Mouse (Mus musculus) ES-E14 (cell line): ENCODE measurements around the gene Vmn2r109. TPM values are rescaled to one million over a fixed set of nuclear protein-coding genes. Genes with fewer than 3 reads are reported as not detected.
"Not testable (repeated sequence)": the region's sequence is repeated elsewhere in the genome, so short reads cannot be mapped to it uniquely, and the experiment has no call there.

ENCODE experiments used
- DNase-seq: peaks from one replicate; pipeline ENCODE4 v3.0.0-alpha.2; 2013; ENCODE audit warnings: low read depth, low spot score
- H3K27ac ChIP-seq: 2 replicates; pipeline ENCODE4 v1.5.1; 2012; ENCODE audit warnings: low read depth, mild to moderate bottlenecking, low read length, moderate library complexity, mixed read lengths; ENCODE audit not compliant: poor library complexity, insufficient read depth, severe bottlenecking
- H3K36me3 ChIP-seq: 2 replicates; pipeline ENCODE4 v1.6.1; 2012; ENCODE audit warnings: mild to moderate bottlenecking, low read length, moderate library complexity, mixed read lengths; ENCODE audit not compliant: control insufficient read depth, poor library complexity, insufficient read depth, severe bottlenecking
- H3K4me1 ChIP-seq, 2 experiments: fragments of 150-350 bp in 1 of 2; sonication (generic) in 1 of 2; 2 replicates each; pipeline ENCODE4 v1.6.1; 2012; ENCODE audit warnings: low read length in 2 of 2, mild to moderate bottlenecking in 1 of 2, mixed read lengths in 1 of 2; ENCODE audit not compliant: control insufficient read depth in 2 of 2, insufficient read depth in 2 of 2, poor library complexity in 1 of 2
- H3K4me3 ChIP-seq, 2 experiments: fragments of 150-350 bp in 1 of 2; sonication (generic) in 1 of 2; 2 replicates each; pipeline ENCODE4 v1.5.1; 2012; ENCODE audit warnings: low read length in 2 of 2, low read depth in 1 of 2, mild to moderate bottlenecking in 1 of 2, mixed read lengths in 1 of 2; ENCODE audit not compliant: insufficient read depth in 1 of 2, poor library complexity in 1 of 2, severe bottlenecking in 1 of 2
- H3K9ac ChIP-seq: 2 replicates; pipeline ENCODE4 v1.6.1; 2012; ENCODE audit warnings: low read depth, mild to moderate bottlenecking, low read length, mixed read lengths; ENCODE audit not compliant: poor library complexity, insufficient read depth, severe bottlenecking
- H3K9me3 ChIP-seq: fragments of 150-350 bp; sonication (generic); 2 replicates; pipeline ENCODE4 v1.6.1; 2012; ENCODE audit warnings: low read depth, mild to moderate bottlenecking, low read length; ENCODE audit not compliant: control insufficient read depth, insufficient read depth
- CHD2 ChIP-seq: IDR thresholded peaks from 2 replicates; pipeline ENCODE4 v1.6.1; 2014; ENCODE audit warnings: mild to moderate bottlenecking, low read depth, low read length, inconsistent platforms
- HCFC1 ChIP-seq: IDR thresholded peaks from 2 replicates; pipeline ENCODE4 v1.6.1; 2012; ENCODE audit warnings: low read length, inconsistent platforms, borderline replicate concordance; ENCODE audit not compliant: insufficient read depth
- MAFK ChIP-seq: IDR thresholded peaks from 2 replicates; pipeline ENCODE4 v1.6.1; 2014; ENCODE audit warnings: mild to moderate bottlenecking, low read depth, low read length, inconsistent platforms; ENCODE audit not compliant: insufficient read depth
- ZC3H11A ChIP-seq: IDR thresholded peaks from 2 replicates; pipeline ENCODE4 v1.6.1; 2012; ENCODE audit warnings: low read depth, mild to moderate bottlenecking, inconsistent platforms, low read length, borderline replicate concordance
- ZNF384 ChIP-seq: IDR thresholded peaks from 2 replicates; pipeline ENCODE4 v1.6.1; 2012; ENCODE audit warnings: low read depth, low read length, inconsistent platforms
- in situ Hi-C, 2 experiments: fragments of 600-800 bp; cut with MboI; formaldehyde crosslinking; loops; one replicate each; pipeline ENCODE4 v1.15.1; 2025; ENCODE audit warnings: low sequenced_read_pairs in 2 of 2, inconsistent platforms in 1 of 2; ENCODE audit not compliant: unreplicated experiment in 2 of 2
- total RNA-seq: library from RNA; depleted of rRNA; stranded (reverse); fragments of 300-350 nt; gene quantifications from 2 replicates; pipeline ENCODE4 v1.2.3, GENCODE M21; 2012; rRNA removed

Gene Vmn2r109
- not detected in 2 replicates for total RNA-seq

GRCm38 (mm10) chr17:20564656-20565055, at the start of gene Vmn2r109:
Gene Vmn2r109 (minus strand): TSS chr17:20564756.
- H3K9me3 ChIP-seq, result no peaks in the 10 kb centered on the region
- H3K4me1 ChIP-seq, result no peaks in the 10 kb centered on the region
- no peak for TF ChIP-seq MAFK

GRCm38 (mm10) chr17:20596323-20596722, 31.8 kb upstream of the Vmn2r109 start, which contains the start of gene Vmn2r110:
Gene Vmn2r110 (minus strand): TSS chr17:20596423.
- H3K36me3 ChIP-seq, result no peaks in the 10 kb centered on the region
- no peaks in the 10 kb centered on the region for H3K9me3 ChIP-seq
- H3K4me3 ChIP-seq, result no peak within 1 kb of the TSS
- in situ Hi-C loops, result no loop called here
- H3K27ac ChIP-seq, result no peak within 1 kb of the TSS
- no peak within 1 kb of the TSS for H3K9ac ChIP-seq
- no peak for TF ChIP-seq MAFK
- TF ChIP-seq ZNF384, result no peak
- no peak for TF ChIP-seq ZC3H11A
- no peak for TF ChIP-seq HCFC1
- TF ChIP-seq CHD2, result no peak
- no peaks in the 10 kb centered on the region for H3K4me1 ChIP-seq
- no peak for DNase-seq

More at GRCm38 (mm10) chr17:20564656-20565055, at the start of gene Vmn2r109:
- no peak within 1 kb of the TSS for H3K9ac ChIP-seq
- no peak for DNase-seq
- H3K27ac ChIP-seq, result no peak within 1 kb of the TSS
- H3K4me3 ChIP-seq, result no peak within 1 kb of the TSS
- no peaks in the 10 kb centered on the region for H3K36me3 ChIP-seq
- in situ Hi-C loops, result no loop called here

- H3K9me3 ChIP-seq, DNase-seq, H3K27ac ChIP-seq, H3K4me3 ChIP-seq, in situ Hi-C loops, H3K9ac ChIP-seq, H3K4me1 ChIP-seq, H3K36me3 ChIP-seq: not testable (repeated sequence)
Observed at GRCm38 (mm10) chr17:20508247-20508646, 56.3 kb downstream of the Vmn2r109 start.

- DNase-seq, result no peak
- Histone ChIP-seq H3K4me1 (no peaks in the 10 kb centered on the region), H3K9ac (no peak within 1 kb of the TSS), H3K4me3 (no peak within 1 kb of the TSS), H3K36me3 (no peaks in the 10 kb centered on the region), H3K27ac (no peak within 1 kb of the TSS), H3K9me3 (no peaks in the 10 kb centered on the region)
- no peak for TF ChIP-seq ZC3H11A
- no peak for TF ChIP-seq ZNF384
- TF ChIP-seq HCFC1, result no peak
- TF ChIP-seq MAFK, result no peak
- no peak for TF ChIP-seq CHD2
- in situ Hi-C loops, result no loop called here
Observed at GRCm38 (mm10) chr17:20497858-20498257, 66.7 kb downstream of the Vmn2r109 start, which contains the start of gene Vmn1r225. Gene Vmn1r225 (plus strand): TSS chr17:20498158.

Other genes with a start within 250 kb of the Vmn2r109 start
- gene Vmn2r107, start 219.5 kb downstream of the Vmn2r109 start, total RNA-seq, result not detected in 2 replicates
- gene Vmn1r224, start 150.6 kb downstream of the Vmn2r109 start, total RNA-seq, result not detected in 2 replicates
- gene Vmn2r108, start 83.4 kb downstream of the Vmn2r109 start, total RNA-seq, result not detected in 2 replicates
- not detected in 2 replicates for gene Vmn1r225, start 66.6 kb downstream of the Vmn2r109 start, total RNA-seq
- gene Vmn2r110, start 31.7 kb upstream of the Vmn2r109 start, total RNA-seq, result not detected in 2 replicates
- gene Fpr-rs3, start 60.1 kb upstream of the Vmn2r109 start, total RNA-seq, result not detected in 2 replicates
- gene Vmn1r226, start 118.1 kb upstream of the Vmn2r109 start, total RNA-seq, result not detected in 2 replicates
- 0.16 and 0.22 TPM in 2 replicates for gene Vmn1r227, start 165.1 kb upstream of the Vmn2r109 start, total RNA-seq
- not detected in 2 replicates for gene Vmn1r228, start 221.4 kb upstream of the Vmn2r109 start, total RNA-seq
- not detected in 2 replicates for gene Vmn1r229, start 246.8 kb upstream of the Vmn2r109 start, total RNA-seq